Mouse (Mus musculus) neural tube, embryonic 14.5 days (tissue): ENCODE measurements around the gene Lgalsl. TPM values are rescaled to one million over a fixed set of nuclear protein-coding genes. Genes with fewer than 3 reads are reported as not detected.

ENCODE experiments used
- ATAC-seq: fragments of 200-750 bp; cut with Nextera tagmentation; 2 replicates; pipeline ENCODE4 v1.8.0; 2017; ENCODE audit warnings: low read depth, mild to moderate bottlenecking, moderate TSS enrichment, moderate library complexity
- H3K27ac ChIP-seq: fragments of 300-500 bp; sonication (generic); 2 replicates; pipeline ENCODE4 v1.5.1; 2014; ENCODE audit warnings: low read depth, mild to moderate bottlenecking, control low read depth, low read length, moderate library complexity, mixed read lengths
- H3K27me3 ChIP-seq: fragments of 300-500 bp; sonication (generic); 2 replicates; pipeline ENCODE4 v1.6.1; 2014; ENCODE audit warnings: low read length; ENCODE audit not compliant: control insufficient read depth, insufficient read depth
- H3K36me3 ChIP-seq: fragments of 300-500 bp; sonication (generic); 2 replicates; pipeline ENCODE4 v1.6.1; 2014; ENCODE audit warnings: low read length, mixed read lengths; ENCODE audit not compliant: control insufficient read depth, insufficient read depth
- H3K4me1 ChIP-seq: fragments of 300-500 bp; sonication (generic); 2 replicates; pipeline ENCODE4 v1.6.1; 2014; ENCODE audit warnings: low read length; ENCODE audit not compliant: control insufficient read depth, insufficient read depth
- H3K4me2 ChIP-seq: fragments of 300-500 bp; sonication (generic); 2 replicates; pipeline ENCODE4 v1.6.1; 2014; ENCODE audit warnings: mild to moderate bottlenecking, low read depth, low read length, control low read depth
- H3K4me3 ChIP-seq: fragments of 300-500 bp; sonication (generic); 2 replicates; pipeline ENCODE4 v1.5.1; 2014; ENCODE audit warnings: low read depth, low read length, control low read depth, mixed read lengths
- H3K9ac ChIP-seq: fragments of 300-500 bp; sonication (generic); replicated peaks from 2 replicates; pipeline ENCODE4 v1.6.1; 2014; ENCODE audit warnings: low read depth, mild to moderate bottlenecking, control low read depth, low read length, mixed read lengths
- H3K9me3 ChIP-seq: fragments of 300-500 bp; sonication (generic); 2 replicates; pipeline ENCODE4 v1.6.1; 2016; ENCODE audit warnings: low read length; ENCODE audit not compliant: control insufficient read depth
- WGBS: fragments of 180-500 bp; shearing (Covaris S2); extraction: QIAGEN DNeasy Blood & Tissue Kit; methylation state at CpG from one replicate; pipeline ENCODE4 v1.1.7; 2014; 5-methylcytosine and 5-hydroxymethylcytosine counted together
- polyA plus RNA-seq: library from polyadenylated mRNA; unstranded; fragments of >200 nt; fragmentation: Nextera tagmentation; extraction: Ambion mirVana; gene quantifications from 2 replicates; pipeline ENCODE4 v1.2.1, GENCODE M21; 2014

The Lgalsl gene
- 66.1 and 70.4 TPM in 2 replicates for polyA plus RNA-seq

GRCm38 (mm10) chr11:20830686-20831505 lies at the start of gene Lgalsl:
Gene Lgalsl, minus strand, starts transcription at chr11:20831056.
- Histone ChIP-seq H3K9me3 (no peaks in the 10 kb centered on the region), H3K4me1 (peaks cover 17% of the 10 kb centered on the region), H3K9ac (peak within 1 kb of the TSS; percentile 94), H3K27me3 (no peaks in the 10 kb centered on the region), H3K36me3 (peaks cover 11% of the 10 kb centered on the region), H3K4me2 (peak within 1 kb of the TSS; percentile 61), H3K27ac (peak within 1 kb of the TSS; percentile 91), H3K4me3 (peak within 1 kb of the TSS; percentile 91)
- under 1% methylated on average over 89 of the region's 102 CpGs for WGBS
- peak; percentile 86 for ATAC-seq

GRCm38 (mm10) chr11:20878644-20879043 lies 47.8 kb upstream of the Lgalsl start:
- no peaks in the 10 kb centered on the region for H3K4me1 ChIP-seq
- no peak overlapping the region for H3K4me3 ChIP-seq
- no peak overlapping the region for H3K9ac ChIP-seq
- H3K27me3 ChIP-seq, result no peaks in the 10 kb centered on the region
- WGBS, result 93% methylated on average over 5 of the region's 5 CpGs
- H3K27ac ChIP-seq, result no peak overlapping the region
- no peaks in the 10 kb centered on the region for H3K36me3 ChIP-seq
- ATAC-seq, result peak; percentile 71
- no peaks in the 10 kb centered on the region for H3K9me3 ChIP-seq
- no peak overlapping the region for H3K4me2 ChIP-seq

GRCm38 (mm10) chr11:20877578-20878096 lies 46.8 kb upstream of the Lgalsl start:
- Histone ChIP-seq H3K27ac (no peak overlapping the region), H3K9me3 (no peaks in the 10 kb centered on the region), H3K4me3 (no peak overlapping the region), H3K27me3 (no peaks in the 10 kb centered on the region), H3K9ac (no peak overlapping the region), H3K36me3 (no peaks in the 10 kb centered on the region), H3K4me2 (no peak overlapping the region), H3K4me1 (no peaks in the 10 kb centered on the region)
- ATAC-seq, result no peak
- 89% methylated on average over 3 of the region's 3 CpGs for WGBS

- Histone ChIP-seq H3K27ac (no peak overlapping the region), H3K27me3 (no peaks in the 10 kb centered on the region), H3K9me3 (no peaks in the 10 kb centered on the region), H3K4me1 (no peaks in the 10 kb centered on the region), H3K4me3 (no peak overlapping the region), H3K36me3 (no peaks in the 10 kb centered on the region), H3K4me2 (no peak overlapping the region), H3K9ac (no peak overlapping the region)
- no peak for ATAC-seq
- 68% methylated on average over 5 of the region's 5 CpGs for WGBS
Observed at GRCm38 (mm10) chr11:20873386-20873785, 42.5 kb upstream of the Lgalsl start.

DNA sequence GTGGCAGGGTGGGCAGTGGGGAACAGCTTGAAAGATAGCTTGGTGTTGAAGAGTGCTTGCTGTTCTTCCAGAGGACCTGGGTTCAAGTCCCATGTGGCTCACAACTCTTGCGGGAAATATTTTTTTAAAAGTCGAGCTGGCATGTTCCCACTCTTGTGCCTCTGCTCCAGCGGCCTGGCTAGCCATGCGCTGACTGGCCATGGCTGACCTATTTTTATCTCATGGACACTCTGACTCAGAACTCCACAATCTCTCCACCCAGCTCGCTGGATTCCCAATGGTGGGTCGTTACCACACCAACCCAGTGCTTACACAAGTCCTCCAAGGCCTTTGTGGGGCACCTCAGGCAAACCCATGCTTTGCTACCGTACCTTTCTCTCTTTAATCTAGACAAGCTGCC lies 42.1 kb upstream of the Lgalsl start:
- no peaks in the 10 kb centered on the region for H3K36me3 ChIP-seq
- no peak overlapping the region for H3K4me2 ChIP-seq
- no peaks in the 10 kb centered on the region for H3K9me3 ChIP-seq
- ATAC-seq, result no peak
- no peaks in the 10 kb centered on the region for H3K4me1 ChIP-seq
- 94% methylated on average over 7 of the region's 7 CpGs for WGBS
- H3K4me3 ChIP-seq, result no peak overlapping the region
- H3K9ac ChIP-seq, result no peak overlapping the region
- no peak overlapping the region for H3K27ac ChIP-seq
- H3K27me3 ChIP-seq, result no peaks in the 10 kb centered on the region

GRCm38 (mm10) chr11:20872444-20872843 lies 41.6 kb upstream of the Lgalsl start:
- H3K27ac ChIP-seq, result no peak overlapping the region
- no peak for ATAC-seq
- no peaks in the 10 kb centered on the region for H3K9me3 ChIP-seq
- H3K4me2 ChIP-seq, result no peak overlapping the region
- H3K4me3 ChIP-seq, result no peak overlapping the region
- H3K4me1 ChIP-seq, result no peaks in the 10 kb centered on the region
- H3K36me3 ChIP-seq, result no peaks in the 10 kb centered on the region
- H3K9ac ChIP-seq, result no peak overlapping the region
- WGBS, result 80% methylated on average over 2 of the region's 2 CpGs
- no peaks in the 10 kb centered on the region for H3K27me3 ChIP-seq

- 92% methylated on average over 2 of the region's 2 CpGs for WGBS
- Histone ChIP-seq H3K4me2 (no peak overlapping the region), H3K4me1 (no peaks in the 10 kb centered on the region), H3K9ac (no peak overlapping the region), H3K9me3 (no peaks in the 10 kb centered on the region), H3K36me3 (no peaks in the 10 kb centered on the region), H3K4me3 (no peak overlapping the region), H3K27ac (no peak overlapping the region), H3K27me3 (no peaks in the 10 kb centered on the region)
- no peak for ATAC-seq
Observed at GRCm38 (mm10) chr11:20869927-20870326, 39.1 kb upstream of the Lgalsl start.

DNA sequence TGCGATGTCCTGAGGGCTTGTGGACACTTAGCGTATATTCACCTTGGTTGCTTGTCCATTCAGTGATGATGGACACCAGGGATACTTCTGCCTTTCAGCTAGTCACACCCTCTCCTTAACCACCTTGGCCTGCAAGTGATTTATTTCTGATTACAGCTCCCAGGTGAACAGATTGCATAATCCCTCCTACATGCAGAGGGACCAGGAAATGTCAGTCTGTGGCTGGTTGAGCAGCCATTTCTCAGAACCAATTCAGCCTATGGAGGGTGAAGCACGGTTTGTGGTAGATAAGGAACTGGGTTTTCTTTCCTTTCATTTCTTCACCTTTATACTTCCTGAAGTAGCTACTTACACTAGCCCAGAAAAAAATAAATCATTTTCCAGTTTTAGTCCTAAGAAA lies 34.6 kb upstream of the Lgalsl start:
- H3K4me3 ChIP-seq, result no peak overlapping the region
- no peaks in the 10 kb centered on the region for H3K9me3 ChIP-seq
- H3K4me1 ChIP-seq, result no peaks in the 10 kb centered on the region
- ATAC-seq, result no peak
- H3K36me3 ChIP-seq, result no peaks in the 10 kb centered on the region
- H3K27me3 ChIP-seq, result no peaks in the 10 kb centered on the region
- no peak overlapping the region for H3K9ac ChIP-seq
- 89% methylated on average over 3 of the region's 3 CpGs for WGBS
- no peak overlapping the region for H3K4me2 ChIP-seq
- H3K27ac ChIP-seq, result no peak overlapping the region

GRCm38 (mm10) chr11:20864647-20865046 lies 33.8 kb upstream of the Lgalsl start:
- Histone ChIP-seq H3K36me3 (no peaks in the 10 kb centered on the region), H3K4me2 (no peak overlapping the region), H3K9me3 (no peaks in the 10 kb centered on the region), H3K4me3 (no peak overlapping the region), H3K9ac (no peak overlapping the region), H3K4me1 (no peaks in the 10 kb centered on the region), H3K27ac (no peak overlapping the region), H3K27me3 (no peaks in the 10 kb centered on the region)
- WGBS, result 77% methylated on average over 6 of the region's 6 CpGs
- ATAC-seq, result no peak
